Mouse (Mus musculus) spleen, adult 12 weeks (tissue): ENCODE measurements around the gene Hspa4l.

Experiments used
- DNase-seq: peaks from one replicate; pipeline ENCODE4 v3.0.0; 2022; ENCODE audit warnings: low spot score

The Hspa4l gene

DNA sequence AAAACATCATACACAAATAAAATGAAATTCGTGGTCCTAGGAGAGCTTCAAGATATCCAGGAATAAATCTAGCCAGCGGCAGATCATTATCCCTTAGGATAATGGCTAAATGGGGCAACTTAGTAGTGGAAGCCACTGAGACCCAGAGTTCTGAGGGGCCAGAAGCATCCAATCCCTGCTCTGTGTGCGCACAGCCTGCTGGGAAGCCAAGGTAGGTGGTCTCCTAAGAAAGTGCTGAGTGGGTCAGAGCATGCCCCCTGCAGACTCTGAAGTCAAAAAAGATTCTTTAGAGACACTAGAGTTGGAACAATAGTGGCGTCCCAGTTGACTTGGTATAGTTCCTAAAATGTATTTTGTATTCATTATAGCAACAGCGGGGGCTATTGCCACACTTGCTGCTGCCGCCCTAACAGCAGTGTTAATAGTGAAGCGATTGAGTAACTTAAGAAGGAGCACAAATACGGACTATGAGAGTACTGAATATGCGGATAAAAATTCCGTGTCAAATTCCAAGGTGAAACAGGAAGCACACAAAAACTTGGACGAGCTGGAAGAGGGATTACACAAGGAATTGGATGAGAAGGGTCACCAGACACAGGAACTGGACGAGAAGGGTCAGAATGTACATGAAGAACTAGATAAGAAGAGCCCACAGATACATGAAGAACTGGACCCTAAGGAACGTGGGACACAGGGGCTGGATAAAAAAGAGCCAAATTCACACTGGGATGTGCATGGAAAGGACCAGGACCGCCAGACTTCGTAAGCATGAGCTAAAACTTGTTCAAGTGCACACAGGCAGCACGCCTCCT is at the start of gene Hspa4l:
Gene Hspa4l (plus strand): TSS at position 472 of the 812 bp plus-strand sequence.
- no peak for DNase-seq

DNA sequence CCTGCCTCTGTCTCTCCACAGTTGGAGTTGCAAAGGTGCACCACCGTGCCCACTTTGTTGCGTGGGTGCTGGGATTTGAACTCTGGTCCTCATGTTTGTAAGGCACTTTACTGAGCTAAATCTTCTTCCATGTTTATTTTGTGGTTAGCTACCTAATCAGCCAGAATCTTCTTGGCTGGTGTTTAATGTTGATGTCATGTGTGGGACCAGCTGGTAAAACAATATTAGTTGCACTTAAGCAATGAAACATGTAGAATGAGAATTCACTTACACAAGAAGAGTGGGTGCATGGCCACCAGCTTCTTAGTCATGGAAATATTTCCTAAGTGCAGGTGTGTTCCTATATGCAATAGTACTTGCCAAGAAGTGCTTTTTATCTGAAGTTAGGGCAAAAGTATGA is 49.1 kb upstream of the Hspa4l start:
- DNase-seq, result no peak

GRCm38 (mm10) chr3:40698834-40699233 is 45.5 kb upstream of the Hspa4l start:
- no peak for DNase-seq

DNA sequence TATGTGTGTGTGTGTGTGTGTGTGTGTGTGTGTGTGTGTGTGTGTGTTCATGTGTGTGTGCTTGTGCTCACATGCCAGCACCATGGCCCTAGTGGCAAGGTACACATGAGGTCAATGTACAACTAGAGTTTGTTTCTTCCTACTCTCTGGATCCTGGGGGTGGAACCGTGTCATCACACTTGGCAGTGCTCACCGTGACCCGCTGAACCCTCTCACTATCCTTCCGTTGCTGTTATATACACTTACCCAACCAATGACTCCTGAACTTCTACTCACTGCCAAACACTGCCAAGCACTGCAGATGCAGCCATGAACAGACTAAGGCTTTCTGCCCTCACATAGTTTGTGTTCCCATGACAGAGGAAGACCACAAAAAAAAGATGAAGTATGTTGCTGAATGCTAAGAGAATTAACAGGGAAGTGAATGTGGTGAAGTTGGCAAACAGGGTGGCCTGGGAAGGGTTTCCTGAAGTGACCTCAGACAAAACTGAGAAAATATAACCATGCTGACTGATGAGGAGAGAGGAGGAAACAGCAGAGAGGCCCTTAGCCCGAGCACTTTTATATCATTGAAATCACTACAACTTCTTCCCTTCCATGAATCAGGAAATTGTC is 39.4 kb upstream of the Hspa4l start:
- no peak for DNase-seq

- no peak for DNase-seq
Measured at GRCm38 (mm10) chr3:40708655-40709054, 35.6 kb upstream of the Hspa4l start, which contains the start of gene Slc25a31. Gene Slc25a31, plus strand, starts transcription at chr3:40708855.

GRCm38 (mm10) chr3:40716056-40716455 is 28.2 kb upstream of the Hspa4l start:
- no peak for DNase-seq

GRCm38 (mm10) chr3:40719022-40719421 is 25.3 kb upstream of the Hspa4l start:
- DNase-seq, result no peak

DNA sequence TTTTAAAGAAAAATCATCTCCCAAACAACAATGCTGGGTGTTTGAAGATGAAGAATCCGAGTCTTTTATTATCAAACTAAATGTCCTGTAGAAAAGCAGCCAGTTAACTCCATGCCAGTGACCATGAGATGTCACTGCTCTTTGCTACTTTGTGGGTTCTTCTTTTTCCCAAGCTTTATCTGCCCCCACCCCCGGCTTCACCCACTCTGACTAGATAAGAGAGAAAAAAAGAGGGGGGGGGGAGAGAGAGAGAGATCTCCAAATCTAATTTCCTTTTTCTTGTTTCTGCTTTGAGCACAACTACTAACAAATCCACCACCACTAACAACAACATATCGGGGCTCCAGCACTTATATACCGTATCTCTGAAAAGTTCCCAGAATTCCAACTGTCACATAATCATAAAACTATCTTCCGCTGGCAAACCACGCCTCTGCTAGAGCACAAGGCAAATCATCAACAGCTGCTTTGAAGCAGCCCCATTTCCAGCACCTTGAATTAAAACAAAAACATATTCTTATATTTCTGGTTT is 5.8 kb upstream of the Hspa4l start:
- no peak for DNase-seq

DNA sequence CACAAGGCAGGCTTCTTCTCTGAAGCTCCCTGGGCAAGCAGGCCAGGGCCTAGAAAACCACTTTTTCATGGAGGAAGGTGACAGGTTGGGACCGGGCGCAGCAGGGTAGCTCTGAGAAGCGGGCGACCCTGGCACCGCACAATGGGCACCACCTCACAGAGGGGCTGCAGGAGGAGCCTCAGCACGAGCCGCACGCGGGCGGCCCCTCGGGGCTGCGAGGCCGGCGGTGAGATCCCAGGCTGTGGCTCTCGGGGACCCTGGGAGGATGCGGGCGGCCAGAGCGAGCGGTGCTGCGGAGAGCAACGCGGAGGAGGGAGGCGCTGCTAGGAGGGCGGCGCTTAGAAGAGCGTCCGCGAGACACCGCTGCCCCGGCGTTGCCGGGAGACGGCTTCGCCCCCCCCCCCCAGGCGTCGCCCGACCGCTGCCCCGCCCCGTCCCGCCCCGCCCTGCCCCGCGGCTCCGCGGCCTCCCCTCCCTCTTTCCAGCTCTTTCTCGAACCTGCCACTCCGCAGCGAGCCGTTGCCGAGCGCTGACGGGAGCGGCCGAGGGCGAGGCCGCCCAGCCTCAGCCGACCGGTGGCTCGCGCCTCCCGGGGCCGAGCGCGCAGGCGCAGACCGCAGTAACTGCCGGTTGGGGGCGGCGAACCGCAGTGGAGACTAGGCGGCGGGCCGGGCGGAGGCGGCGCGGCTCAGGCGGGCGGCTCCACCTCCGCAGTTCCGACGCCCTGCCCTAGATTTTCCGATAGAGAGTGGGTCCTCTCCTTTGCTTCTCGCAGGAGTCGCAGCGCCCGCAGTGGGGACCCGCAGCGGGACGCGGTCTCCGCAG is 753 bp downstream of the Hspa4l start:
- peak; percentile 92 for DNase-seq

GRCm38 (mm10) chr3:40745661-40746547 is 1.6 kb downstream of the Hspa4l start:
- DNase-seq, result no peak

- no peak for DNase-seq
Measured at GRCm38 (mm10) chr3:40760746-40761145, 16.5 kb downstream of the Hspa4l start.

- DNase-seq, result no peak
Measured at GRCm38 (mm10) chr3:40761312-40761711, 17.0 kb downstream of the Hspa4l start.

DNA sequence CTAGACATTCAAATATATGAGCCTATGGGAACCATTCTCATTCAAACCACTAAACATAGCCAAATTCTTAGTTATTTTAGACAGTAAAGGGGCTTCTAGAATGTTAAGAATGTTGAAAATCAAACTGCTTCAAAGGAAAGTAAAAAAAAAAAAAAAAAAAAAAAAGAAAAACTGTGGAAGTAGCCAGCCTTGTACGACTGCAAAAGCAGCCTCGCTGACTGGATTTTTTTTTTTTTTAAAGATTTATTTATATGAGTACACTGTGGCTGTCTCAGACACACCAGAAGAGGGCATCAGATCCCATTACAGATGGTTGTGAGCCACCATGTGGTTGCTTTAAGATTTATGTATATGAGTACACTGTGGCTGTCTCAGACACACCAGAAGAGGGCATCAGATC is 49.5 kb downstream of the Hspa4l start:
- DNase-seq, result no peak

DNA sequence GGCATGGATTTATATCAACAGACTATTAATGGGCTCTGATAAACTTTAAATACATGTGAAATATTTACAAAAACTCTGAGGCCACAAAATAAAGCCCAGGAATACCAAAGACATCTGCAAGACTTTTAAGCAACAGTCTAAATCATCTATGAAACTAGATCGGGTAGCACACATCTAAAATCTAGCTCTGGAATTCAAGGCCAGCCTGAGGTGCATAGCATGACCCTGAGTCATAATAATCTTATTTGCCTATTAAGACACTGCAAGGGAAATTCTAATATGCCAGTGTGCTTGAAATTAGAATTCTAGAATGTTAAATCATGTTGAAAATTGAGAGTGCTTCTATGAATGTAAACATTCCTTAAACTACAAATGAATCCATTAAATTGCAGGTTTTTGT is 53.8 kb downstream of the Hspa4l start:
- DNase-seq, result no peak

GRCm38 (mm10) chr3:40798500-40798899 is 54.2 kb downstream of the Hspa4l start:
- DNase-seq, result peak; percentile 59

DNA sequence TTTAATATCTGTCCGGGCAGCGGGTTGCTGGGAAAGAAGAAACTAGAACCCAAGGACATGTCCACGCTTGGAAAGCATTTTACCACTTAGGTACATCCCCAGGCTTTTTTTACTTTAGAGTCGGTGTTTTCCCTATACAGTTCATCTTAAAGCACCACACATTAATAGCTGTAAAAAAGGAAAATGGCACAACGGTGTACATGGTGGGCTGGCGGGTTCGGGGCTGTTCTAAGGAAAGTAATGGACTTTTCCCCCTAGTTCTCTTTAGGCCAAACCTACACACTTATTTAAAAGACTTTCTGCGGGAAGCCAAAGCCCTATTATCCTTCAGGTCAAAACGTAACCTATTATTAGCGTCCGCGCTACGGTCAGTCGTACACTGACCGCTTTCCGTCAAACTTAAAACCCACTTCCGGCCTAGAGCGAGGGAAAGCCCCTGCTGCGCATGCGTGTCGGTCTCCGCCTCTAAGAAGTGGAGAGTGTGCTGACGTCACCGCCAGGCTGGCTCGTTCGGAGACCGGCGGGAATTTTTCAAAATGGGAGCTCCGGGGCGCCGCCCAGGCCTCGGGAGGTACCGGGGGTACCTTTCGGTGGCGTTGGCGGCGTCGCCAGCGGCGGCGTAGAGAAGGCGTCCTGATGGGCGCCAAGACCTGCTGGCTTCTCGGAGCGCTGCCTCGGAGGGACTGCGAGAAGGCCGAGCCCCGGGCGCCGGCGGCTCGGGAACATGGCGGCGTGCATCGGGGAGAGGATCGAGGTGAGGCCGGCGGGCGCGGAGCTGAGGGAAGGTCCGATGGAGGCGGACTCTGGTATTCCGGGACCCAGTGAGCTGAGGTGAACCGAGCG is 55.5 kb downstream of the Hspa4l start, which contains the start of gene Plk4:
Gene Plk4 (plus strand): TSS at position 490 of the 843 bp plus-strand sequence.
- peak; percentile 93 for DNase-seq

DNA sequence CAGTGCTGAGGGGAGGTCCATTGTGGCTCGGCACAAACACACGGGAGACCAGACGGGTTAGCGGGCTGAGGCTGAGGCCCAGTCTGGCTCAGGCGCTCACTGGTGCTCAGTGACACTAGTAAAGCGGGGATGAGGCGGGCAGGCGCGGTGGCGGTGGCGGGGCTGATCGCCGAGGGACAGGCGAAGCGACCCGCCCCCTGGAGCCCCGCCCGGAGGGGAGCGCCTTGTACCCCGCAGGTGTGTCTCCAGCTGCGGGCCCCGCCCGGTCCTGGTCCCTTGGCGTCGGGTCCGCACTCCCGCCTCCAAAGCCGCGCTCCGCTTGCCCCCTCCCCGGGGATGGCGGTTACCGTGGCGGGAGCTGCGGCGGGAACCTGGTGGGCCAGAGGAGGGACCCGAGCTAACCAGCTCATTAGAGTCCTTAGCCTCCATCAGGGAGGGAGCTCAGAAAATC is 56.1 kb downstream of the Hspa4l start:
- DNase-seq, result peak; percentile 64

GRCm38 (mm10) chr3:40806871-40807270 is 62.6 kb downstream of the Hspa4l start:
- DNase-seq, result no peak

GRCm38 (mm10) chr3:40808686-40809085 is 64.4 kb downstream of the Hspa4l start:
- DNase-seq, result no peak

GRCm38 (mm10) chr3:40809894-40810293 is 65.6 kb downstream of the Hspa4l start:
- DNase-seq, result no peak
